Mouse (Mus musculus) liver, embryonic 11.5 days (tissue): ENCODE data around the gene Tomm22. TPM values are rescaled to one million over a fixed set of nuclear protein-coding genes. Genes with fewer than 3 reads are reported as not detected.

Source experiments
- ATAC-seq: fragments of 200-750 bp; cut with Nextera tagmentation; replicated peaks from 2 replicates; pipeline ENCODE4 v1.8.0; 2017; ENCODE audit warnings: moderate number of reproducible peaks, mild to moderate bottlenecking, moderate TSS enrichment, moderate library complexity; ENCODE audit not compliant: low FRiP score
- DNase-seq: peaks from one replicate; pipeline ENCODE4 v3.0.0-alpha.2; 2017; ENCODE audit warnings: low spot score
- H3K27ac ChIP-seq: fragments of 300-500 bp; sonication (generic); 2 replicates; pipeline ENCODE4 v1.5.1; 2014; ENCODE audit warnings: mild to moderate bottlenecking, low read depth, low read length, control low read depth
- H3K27me3 ChIP-seq: fragments of 300-500 bp; sonication (generic); replicated peaks from 2 replicates; pipeline ENCODE4 v1.6.1; 2014; ENCODE audit warnings: low read length, mixed read lengths; ENCODE audit not compliant: control insufficient read depth, insufficient read depth
- H3K36me3 ChIP-seq: fragments of 300-500 bp; sonication (generic); 2 replicates; pipeline ENCODE4 v1.6.1; 2014; ENCODE audit warnings: mild to moderate bottlenecking, low read length, moderate library complexity, mixed read lengths; ENCODE audit not compliant: control insufficient read depth, insufficient read depth
- H3K4me1 ChIP-seq: fragments of 300-500 bp; sonication (generic); replicated peaks from 2 replicates; pipeline ENCODE4 v1.6.1; 2014; ENCODE audit warnings: low read length, mixed read lengths; ENCODE audit not compliant: control insufficient read depth, insufficient read depth
- H3K4me2 ChIP-seq: fragments of 300-500 bp; sonication (generic); 2 replicates; pipeline ENCODE4 v1.6.1; 2014; ENCODE audit warnings: mild to moderate bottlenecking, control low read depth, moderate library complexity
- H3K4me3 ChIP-seq: fragments of 300-500 bp; sonication (generic); 2 replicates; pipeline ENCODE4 v1.5.1; 2014; ENCODE audit warnings: low read depth, low read length, control low read depth
- H3K9ac ChIP-seq: fragments of 300-500 bp; sonication (generic); 2 replicates; pipeline ENCODE4 v1.6.1; 2014; ENCODE audit warnings: low read depth, low read length, control low read depth
- H3K9me3 ChIP-seq: fragments of 300-500 bp; sonication (generic); 2 replicates; pipeline ENCODE4 v1.6.1; 2016; ENCODE audit warnings: low read length, inconsistent platforms, mixed read lengths; ENCODE audit not compliant: control insufficient read depth
- WGBS: fragments of 180-500 bp; shearing (Covaris S2); extraction: QIAGEN DNeasy Blood & Tissue Kit; methylation state at CpG from one replicate; pipeline ENCODE4 v1.1.7; 2014; 5-methylcytosine and 5-hydroxymethylcytosine counted together
- polyA plus RNA-seq: library from polyadenylated mRNA; unstranded; fragments of >200 nt; fragmentation: Nextera tagmentation; extraction: Ambion mirVana; gene quantifications from 2 replicates; pipeline ENCODE4 v1.2.1, GENCODE M21; 2014

The Tomm22 gene
- polyA plus RNA-seq, 1 experiment from 2014 or later, result 326 TPM

DNA sequence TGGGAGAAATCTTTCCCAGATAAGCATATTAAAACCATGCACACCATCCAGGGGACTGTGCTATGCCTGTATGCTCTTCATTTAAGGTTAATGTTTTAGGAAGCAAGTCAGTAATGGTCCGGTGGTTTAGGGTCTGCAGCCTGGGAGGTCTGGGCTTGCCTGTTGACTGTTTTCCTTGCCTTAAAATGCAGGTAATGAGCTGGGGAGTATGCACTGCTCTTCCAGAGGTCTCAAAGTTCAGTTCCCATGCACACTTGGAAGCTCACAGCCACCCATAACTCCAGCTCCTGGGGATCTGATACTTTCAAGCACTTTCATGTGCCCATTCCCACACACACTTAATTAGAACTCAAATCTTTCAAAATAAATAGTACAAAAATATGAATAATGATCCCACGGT is 25.8 kb downstream of the Tomm22 start:
- Histone ChIP-seq H3K27me3 (no peaks in the 10 kb centered on the region), H3K4me2 (peak overlapping the region; percentile 91), H3K4me1 (peaks cover 58% of the 10 kb centered on the region), H3K36me3 (peaks cover 9% of the 10 kb centered on the region; the same call in 1 of the 2 replicates), H3K4me3 (no peak overlapping the region), H3K27ac (no peak overlapping the region; the same call in 1 of the 2 replicates), H3K9me3 (no peaks in the 10 kb centered on the region), H3K9ac (no peak overlapping the region)
- no peak for DNase-seq
- 88% methylated on average over 2 of the region's 2 CpGs for WGBS
- no peak for ATAC-seq

DNA sequence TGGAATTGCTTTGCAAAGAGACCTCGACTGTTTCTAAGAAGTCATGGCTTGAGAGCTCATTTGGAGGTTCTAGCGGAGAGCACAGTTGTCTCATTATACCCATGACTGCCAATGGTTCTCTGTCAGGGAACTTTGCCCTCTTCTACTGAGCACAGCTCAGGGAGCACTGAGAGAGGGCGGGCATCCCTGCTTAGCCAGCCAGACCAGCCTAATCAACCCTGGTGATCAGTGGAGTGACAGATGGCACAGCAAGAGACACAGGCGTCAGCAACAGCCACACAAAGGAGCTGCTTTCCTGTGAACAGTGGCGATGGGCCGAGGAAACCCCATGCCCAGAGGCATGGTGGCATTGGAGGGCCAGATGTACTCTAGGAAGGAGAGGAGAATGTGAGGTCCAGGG is 26.4 kb downstream of the Tomm22 start:
- H3K27me3 ChIP-seq, result no peaks in the 10 kb centered on the region
- H3K9me3 ChIP-seq, result no peaks in the 10 kb centered on the region
- H3K9ac ChIP-seq, result no peak overlapping the region
- DNase-seq, result no peak
- 81% methylated on average over 6 of the region's 6 CpGs for WGBS
- no peak overlapping the region for H3K27ac ChIP-seq
- H3K4me1 ChIP-seq, result peaks cover 53% of the 10 kb centered on the region
- H3K4me3 ChIP-seq, result no peak overlapping the region
- H3K36me3 ChIP-seq, result peaks cover 9% of the 10 kb centered on the region; the same call in 1 of the 2 replicates
- no peak for ATAC-seq
- no peak overlapping the region; the same call in 1 of the 2 replicates for H3K4me2 ChIP-seq

DNA sequence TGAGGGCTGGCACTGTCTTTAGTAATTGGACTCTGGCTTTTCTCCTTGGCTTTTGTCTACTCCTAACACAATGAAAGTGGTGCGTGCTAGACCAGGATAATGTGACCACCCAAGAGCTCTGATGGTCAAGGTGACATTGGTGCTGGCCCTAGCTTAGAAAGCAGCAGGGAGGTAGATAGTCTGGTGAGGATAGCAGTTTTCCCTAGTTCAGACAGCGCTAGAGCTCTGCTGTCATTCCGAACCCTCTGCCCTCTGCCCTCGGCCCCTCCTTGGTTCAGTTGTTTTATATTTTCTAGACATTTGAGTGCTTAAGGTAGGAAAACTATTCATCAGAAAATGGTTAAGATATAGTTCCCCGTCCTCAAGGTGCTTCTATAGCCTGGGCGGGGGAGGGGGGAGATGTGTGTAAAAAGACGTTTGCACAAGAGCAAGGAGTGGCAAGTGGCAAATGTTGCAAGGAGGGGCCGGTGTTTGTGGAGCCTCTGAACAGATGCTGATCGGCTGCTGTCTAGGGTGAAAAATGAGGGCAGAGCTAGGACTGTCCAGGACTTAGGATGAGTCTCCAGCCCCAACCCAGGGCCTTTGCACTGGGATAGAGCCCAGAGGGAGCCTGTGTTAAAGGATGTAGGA is 27.0 kb downstream of the Tomm22 start:
- DNase-seq, result no peak
- H3K9me3 ChIP-seq, result no peaks in the 10 kb centered on the region
- peaks cover 9% of the 10 kb centered on the region; the same call in 1 of the 2 replicates for H3K36me3 ChIP-seq
- peaks cover 46% of the 10 kb centered on the region for H3K4me1 ChIP-seq
- H3K27ac ChIP-seq, result peak overlapping the region; percentile 19; the same call in 1 of the 2 replicates
- ATAC-seq, result no peak
- no peak overlapping the region; the same call in 1 of the 2 replicates for H3K4me2 ChIP-seq
- no peaks in the 10 kb centered on the region for H3K27me3 ChIP-seq
- H3K4me3 ChIP-seq, result no peak overlapping the region
- 69% methylated on average over 9 of the region's 9 CpGs for WGBS
- no peak overlapping the region; the same call in 1 of the 2 replicates for H3K9ac ChIP-seq

DNA sequence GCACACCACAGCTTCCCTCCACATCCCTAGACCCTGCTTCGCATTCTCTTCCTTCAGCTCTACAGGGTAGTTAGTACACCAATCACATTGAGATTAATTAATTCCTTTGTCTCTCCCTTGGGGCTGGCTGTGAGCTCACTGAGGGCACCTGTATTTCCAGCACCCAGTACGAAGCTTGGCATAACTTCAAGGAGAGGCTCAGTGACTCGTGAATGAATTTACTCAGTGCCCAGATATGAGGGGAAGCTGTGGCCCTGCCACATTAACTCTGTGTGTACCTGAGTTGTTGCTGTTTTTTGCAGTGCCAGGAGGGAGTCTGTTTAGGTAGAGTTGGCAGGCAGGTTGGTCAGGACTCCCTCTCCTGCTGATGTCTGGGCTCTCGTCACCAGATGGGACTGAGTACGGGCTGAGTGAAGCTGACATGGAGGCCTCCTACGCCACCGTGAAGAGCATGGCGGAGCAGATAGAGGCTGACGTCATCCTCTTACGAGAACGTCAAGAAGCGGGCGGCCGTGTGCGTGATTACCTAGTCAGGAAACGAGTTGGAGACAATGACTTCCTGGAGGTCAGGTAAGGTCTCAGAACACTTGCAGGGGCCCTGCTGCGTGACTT is 36.0 kb downstream of the Tomm22 start:
- H3K4me3 ChIP-seq, result no peak overlapping the region
- no peak for ATAC-seq
- no peak overlapping the region for H3K9ac ChIP-seq
- H3K4me2 ChIP-seq, result no peak overlapping the region
- H3K36me3 ChIP-seq, result peaks cover 12% of the 10 kb centered on the region; the same call in 1 of the 2 replicates
- no peak overlapping the region for H3K27ac ChIP-seq
- H3K4me1 ChIP-seq, result no peaks in the 10 kb centered on the region
- 82% methylated on average over 17 of the region's 17 CpGs for WGBS
- H3K27me3 ChIP-seq, result no peaks in the 10 kb centered on the region
- no peaks in the 10 kb centered on the region for H3K9me3 ChIP-seq
- no peak for DNase-seq

DNA sequence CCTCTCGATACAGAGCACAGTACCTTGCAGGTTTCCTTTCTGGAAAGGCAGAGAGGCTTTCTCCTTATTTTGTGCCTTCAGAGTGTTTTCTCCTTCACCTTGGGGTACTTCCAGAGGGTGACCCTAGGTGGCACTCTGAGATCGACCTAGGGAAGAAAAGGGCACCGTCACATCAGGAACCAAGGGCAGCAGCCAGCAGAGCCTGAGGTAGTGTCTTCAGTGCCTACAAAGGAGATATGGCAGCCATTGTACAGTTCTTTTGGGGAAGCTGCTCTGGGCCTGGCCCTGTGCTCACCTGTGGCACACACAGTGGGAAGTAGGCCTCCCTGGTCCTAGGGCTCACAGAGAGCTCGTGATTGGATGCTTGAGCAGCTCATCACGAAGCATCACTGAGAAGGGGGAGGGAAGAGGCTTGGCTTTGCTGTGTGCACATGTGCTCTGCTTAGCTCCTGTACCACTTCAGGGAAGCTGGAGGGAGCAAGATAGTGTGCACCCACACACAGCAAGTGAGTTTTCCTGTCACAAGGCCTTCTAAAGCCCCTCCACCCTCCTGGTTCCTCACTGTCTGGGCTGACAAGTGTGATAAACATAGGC is 37.7 kb downstream of the Tomm22 start:
- Histone ChIP-seq H3K36me3 (peaks cover 15% of the 10 kb centered on the region), H3K4me2 (no peak overlapping the region), H3K27ac (no peak overlapping the region), H3K4me1 (no peaks in the 10 kb centered on the region), H3K27me3 (no peaks in the 10 kb centered on the region), H3K9ac (no peak overlapping the region), H3K9me3 (no peaks in the 10 kb centered on the region), H3K4me3 (no peak overlapping the region)
- ATAC-seq, result no peak
- DNase-seq, result no peak
- WGBS, result 87% methylated on average over 5 of the region's 5 CpGs

DNA sequence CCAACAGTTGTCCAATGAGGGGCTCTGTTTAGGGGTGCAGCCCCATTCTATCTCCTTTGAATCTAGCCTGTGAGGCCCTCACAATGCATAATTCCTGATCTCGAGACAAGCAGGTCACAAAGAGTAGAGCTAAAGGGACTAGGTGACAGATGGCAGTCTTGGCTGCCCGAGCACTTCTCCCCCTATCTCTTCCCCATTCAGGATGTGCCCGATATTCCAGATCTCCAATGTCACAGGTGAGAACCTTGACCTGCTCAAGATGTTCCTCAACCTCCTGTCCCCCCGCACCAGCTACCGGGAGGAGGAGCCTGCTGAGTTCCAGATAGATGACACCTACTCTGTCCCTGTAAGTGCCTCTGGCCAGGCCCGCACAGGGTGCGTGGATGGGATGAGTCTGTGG is 45.0 kb downstream of the Tomm22 start:
- H3K4me1 ChIP-seq, result no peaks in the 10 kb centered on the region
- DNase-seq (no peak), ATAC-seq (no peak)
- no peaks in the 10 kb centered on the region for H3K9me3 ChIP-seq
- no peaks in the 10 kb centered on the region for H3K27me3 ChIP-seq
- WGBS, result 94% methylated on average over 7 of the region's 7 CpGs
- H3K4me2 ChIP-seq, result no peak overlapping the region
- no peak overlapping the region for H3K9ac ChIP-seq
- H3K27ac ChIP-seq, result no peak overlapping the region
- H3K36me3 ChIP-seq, result peaks cover 47% of the 10 kb centered on the region
- H3K4me3 ChIP-seq, result no peak overlapping the region

DNA sequence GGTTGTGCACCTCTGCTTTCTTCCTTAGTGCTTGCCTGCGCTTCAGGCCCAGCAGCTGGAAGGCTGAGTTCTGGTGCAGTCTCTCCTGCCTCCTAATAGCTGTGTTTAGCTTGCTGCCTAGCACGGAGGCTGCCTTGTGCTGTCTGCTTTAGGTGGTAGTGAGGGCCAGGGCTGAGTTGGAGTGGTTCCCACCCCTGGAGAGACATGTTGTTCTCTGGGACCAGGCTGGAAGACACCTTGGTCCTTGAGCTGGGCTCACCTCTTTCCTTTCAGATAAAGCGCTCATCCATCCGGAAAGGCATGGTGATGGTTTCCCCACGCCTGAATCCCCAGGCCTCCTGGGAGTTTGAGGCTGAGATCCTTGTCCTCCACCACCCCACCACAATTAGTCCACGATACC is 46.0 kb downstream of the Tomm22 start:
- Histone ChIP-seq H3K4me1 (no peaks in the 10 kb centered on the region), H3K9ac (no peak overlapping the region), H3K27me3 (no peaks in the 10 kb centered on the region), H3K4me2 (no peak overlapping the region), H3K4me3 (no peak overlapping the region), H3K27ac (0 out of 2 replicates have a peak overlapping the region, but pooled peaks have one; percentile 5), H3K36me3 (peaks cover 48% of the 10 kb centered on the region), H3K9me3 (no peaks in the 10 kb centered on the region)
- 93% methylated on average over 6 of the region's 6 CpGs for WGBS
- DNase-seq (no peak), ATAC-seq (no peak)

DNA sequence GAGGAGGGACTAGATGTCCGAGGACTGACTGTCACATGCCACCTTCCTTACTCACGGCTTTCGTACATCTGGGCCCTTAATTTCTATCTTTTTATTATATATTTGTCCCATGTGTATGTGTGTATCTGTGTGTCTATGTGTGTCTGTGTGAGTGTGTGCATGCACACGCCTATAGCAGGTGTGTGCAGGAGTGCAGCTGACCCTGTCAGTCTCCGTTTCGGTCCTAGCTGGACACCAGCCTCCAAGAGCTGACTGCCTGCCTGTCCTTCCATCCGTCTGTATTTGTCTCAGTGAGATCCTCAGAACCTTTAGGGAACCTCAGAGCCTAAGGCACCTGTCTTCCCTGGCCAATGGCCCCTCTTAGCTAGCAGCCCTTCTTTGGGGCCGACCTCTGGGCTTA is 49.6 kb downstream of the Tomm22 start:
- Histone ChIP-seq H3K27ac (no peak overlapping the region), H3K4me2 (no peak overlapping the region), H3K27me3 (no peaks in the 10 kb centered on the region), H3K9ac (no peak overlapping the region), H3K4me1 (no peaks in the 10 kb centered on the region), H3K9me3 (no peaks in the 10 kb centered on the region), H3K36me3 (peaks cover 43% of the 10 kb centered on the region), H3K4me3 (no peak overlapping the region)
- DNase-seq, result no peak
- ATAC-seq, result no peak
- 88% methylated on average over 8 of the region's 8 CpGs for WGBS
